Mouse (Mus musculus): ENCODE data around the gene Etl4.
"Not testable (repeated sequence)": the region's sequence is repeated elsewhere in the genome, so short reads cannot be mapped to it uniquely, and the experiment has no call there.

GRCm38 (mm10) chr2:20380874-20381273 is 471.3 kb downstream of the Etl4 start:
- not testable (repeated sequence) for TF ChIP-seq CTCF, EP300 (IDR thresholded peaks at IDR 0.05; ENCODE audit: low read depth)

Data from liver, embryonic 14.5 days (tissue).